Mouse (Mus musculus): ENCODE measurements around the gene Stat4. TPM values are rescaled to one million over a fixed set of nuclear protein-coding genes. Genes with fewer than 3 reads are reported as not detected.

The Stat4 gene
- polyA plus RNA-seq, 1 experiment from 2014 or later, result 2.1 TPM

DNA sequence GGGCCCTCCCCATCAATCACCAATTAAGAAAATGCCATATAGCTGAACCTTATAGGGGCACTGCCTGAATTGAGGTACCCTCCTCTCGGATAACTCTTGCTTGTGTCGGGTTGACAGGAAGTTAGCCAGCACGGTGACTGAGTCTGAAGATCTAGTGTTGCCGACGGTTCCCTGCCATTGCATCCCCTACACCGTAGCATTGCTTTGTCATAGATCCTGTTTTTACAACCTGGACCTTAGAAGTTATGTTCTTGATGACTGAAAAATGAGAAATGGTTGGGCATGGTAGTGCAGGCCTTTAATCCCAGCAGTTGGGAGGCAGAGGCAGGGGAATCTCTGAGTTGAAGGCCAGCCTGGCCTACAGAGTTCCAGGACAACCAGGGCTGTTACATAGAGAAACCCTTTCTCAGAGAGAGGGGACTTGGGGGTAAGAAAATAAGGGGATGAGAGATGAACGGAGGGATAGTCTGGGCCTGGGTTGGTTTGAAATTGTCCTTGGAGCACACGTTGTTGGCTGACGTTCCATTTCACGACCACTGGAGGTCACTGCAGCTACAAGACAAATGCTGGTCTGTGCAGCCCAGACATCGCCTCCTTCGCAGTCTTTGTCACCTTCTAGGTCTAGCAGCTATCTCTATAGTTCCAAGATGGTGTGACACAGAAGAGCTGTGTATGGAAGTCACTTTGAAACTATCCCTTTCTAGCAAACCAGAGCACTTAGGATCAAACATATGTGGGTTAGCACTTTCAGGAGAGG lies 159.4 kb downstream of the Stat4 start:
- Histone ChIP-seq H3K4me2 (no peak overlapping the region), H3K27ac (ENCODE audit: low read depth, low read length) (no peak overlapping the region), H3K9ac (ENCODE audit: low read depth, low read length) (no peak overlapping the region), H3K9me3 (replicated peaks; ENCODE audit: control insufficient read depth, low read length) (no peaks in the 10 kb centered on the region), H3K4me1 (ENCODE audit: control insufficient read depth, insufficient read depth, low read length) (peaks cover 27% of the 10 kb centered on the region), H3K27me3 (ENCODE audit: control insufficient read depth, insufficient read depth, low read length) (no peaks in the 10 kb centered on the region), H3K4me3 (ENCODE audit: low read depth, low read length) (no peak overlapping the region), H3K36me3 (ENCODE audit: control insufficient read depth, insufficient read depth, low read length) (peaks cover 1% of the 10 kb centered on the region; the same call in 1 of the 2 replicates)
- 53% methylated on average over 12 of the region's 12 CpGs for WGBS (ENCODE audit: insufficient replicate concordance)
- ATAC-seq (replicated peaks; ENCODE audit: insufficient number of reproducible peaks, low FRiP score, low TSS enrichment), result no peak

DNA sequence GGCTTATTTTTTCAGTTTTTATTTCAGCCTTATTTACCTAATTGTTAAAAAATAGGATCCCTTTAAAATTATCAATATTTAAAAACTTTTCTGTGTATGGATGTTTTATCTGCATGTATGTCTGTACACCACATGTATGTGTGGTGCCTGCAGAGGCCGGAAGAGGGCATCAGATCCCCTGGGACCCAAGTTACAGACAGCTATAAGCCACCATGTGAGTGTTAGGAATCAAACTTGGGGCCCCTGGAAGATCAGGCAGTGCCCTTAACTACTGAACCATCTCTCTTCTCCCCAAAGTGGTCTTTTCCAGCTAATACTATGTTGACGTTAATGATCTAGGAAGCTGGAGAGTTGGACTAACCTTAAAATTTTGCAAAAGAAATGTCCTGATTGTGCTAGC lies 160.5 kb downstream of the Stat4 start:
- Histone ChIP-seq H3K4me3 (ENCODE audit: low read depth, low read length) (no peak overlapping the region), H3K4me1 (ENCODE audit: control insufficient read depth, insufficient read depth, low read length) (peaks cover 19% of the 10 kb centered on the region), H3K9ac (ENCODE audit: low read depth, low read length) (no peak overlapping the region), H3K4me2 (no peak overlapping the region), H3K36me3 (ENCODE audit: control insufficient read depth, insufficient read depth, low read length) (peaks cover 3% of the 10 kb centered on the region; the same call in 1 of the 2 replicates), H3K27ac (ENCODE audit: low read depth, low read length) (no peak overlapping the region), H3K27me3 (ENCODE audit: control insufficient read depth, insufficient read depth, low read length) (no peaks in the 10 kb centered on the region), H3K9me3 (replicated peaks; ENCODE audit: control insufficient read depth, low read length) (no peaks in the 10 kb centered on the region)
- WGBS (ENCODE audit: insufficient replicate concordance), result 88% methylated on average over 2 of the region's 2 CpGs
- no peak for ATAC-seq (replicated peaks; ENCODE audit: insufficient number of reproducible peaks, low FRiP score, low TSS enrichment)

DNA sequence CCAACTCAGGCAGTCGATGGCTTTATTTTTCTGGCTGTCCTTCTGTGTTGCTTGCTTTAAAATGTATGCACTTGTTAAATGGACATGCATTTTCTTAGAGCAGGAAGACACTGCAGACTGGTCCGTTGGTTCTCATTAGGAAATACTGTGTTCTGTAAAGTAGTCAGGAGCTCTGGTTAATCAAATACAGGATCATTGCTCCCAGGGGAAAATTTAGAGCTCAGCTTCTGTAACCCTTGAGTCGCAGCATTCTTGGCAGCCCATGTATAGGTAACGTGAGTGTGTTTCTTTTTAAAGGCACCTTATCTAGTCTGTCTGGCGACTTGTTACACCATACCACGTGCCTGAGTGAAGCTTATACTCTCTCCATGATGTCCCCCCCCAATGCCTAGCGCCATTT lies 161.2 kb downstream of the Stat4 start:
- no peak overlapping the region for H3K27ac ChIP-seq (ENCODE audit: low read depth, low read length)
- H3K4me1 ChIP-seq (ENCODE audit: control insufficient read depth, insufficient read depth, low read length), result peaks cover 19% of the 10 kb centered on the region
- H3K27me3 ChIP-seq (ENCODE audit: control insufficient read depth, insufficient read depth, low read length), result no peaks in the 10 kb centered on the region
- H3K4me2 ChIP-seq, result no peak overlapping the region
- no peak overlapping the region for H3K9ac ChIP-seq (ENCODE audit: low read depth, low read length)
- WGBS (ENCODE audit: insufficient replicate concordance), result 46% methylated on average over 7 of the region's 7 CpGs
- no peak overlapping the region for H3K4me3 ChIP-seq (ENCODE audit: low read depth, low read length)
- no peaks in the 10 kb centered on the region for H3K9me3 ChIP-seq (replicated peaks; ENCODE audit: control insufficient read depth, low read length)
- H3K36me3 ChIP-seq (ENCODE audit: control insufficient read depth, insufficient read depth, low read length), result peaks cover 3% of the 10 kb centered on the region; the same call in 1 of the 2 replicates
- ATAC-seq (replicated peaks; ENCODE audit: insufficient number of reproducible peaks, low FRiP score, low TSS enrichment), result no peak

DNA sequence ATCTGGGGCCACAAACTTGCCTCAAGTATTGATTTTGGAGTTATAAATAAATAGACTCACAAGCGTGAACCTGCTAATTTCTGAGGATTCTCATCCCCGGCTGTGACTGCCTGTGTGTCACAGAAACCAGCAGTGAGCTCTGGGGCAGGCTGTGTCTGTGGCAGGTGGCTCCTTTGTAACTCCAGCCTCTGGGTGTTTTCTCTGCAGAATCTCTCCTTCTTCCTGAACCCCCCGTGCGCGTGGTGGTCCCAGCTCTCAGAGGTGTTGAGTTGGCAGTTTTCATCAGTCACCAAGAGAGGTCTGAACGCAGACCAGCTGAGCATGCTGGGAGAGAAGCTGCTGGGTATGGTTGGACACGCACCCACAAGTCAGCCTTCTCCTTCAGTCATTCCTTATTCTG lies 161.7 kb downstream of the Stat4 start:
- Histone ChIP-seq H3K9ac (ENCODE audit: low read depth, low read length) (no peak overlapping the region), H3K9me3 (replicated peaks; ENCODE audit: control insufficient read depth, low read length) (no peaks in the 10 kb centered on the region), H3K27ac (ENCODE audit: low read depth, low read length) (no peak overlapping the region), H3K36me3 (ENCODE audit: control insufficient read depth, insufficient read depth, low read length) (peaks cover 3% of the 10 kb centered on the region; the same call in 1 of the 2 replicates), H3K4me3 (ENCODE audit: low read depth, low read length) (no peak overlapping the region), H3K4me2 (no peak overlapping the region), H3K4me1 (ENCODE audit: control insufficient read depth, insufficient read depth, low read length) (peaks cover 19% of the 10 kb centered on the region), H3K27me3 (ENCODE audit: control insufficient read depth, insufficient read depth, low read length) (no peaks in the 10 kb centered on the region)
- no peak for ATAC-seq (replicated peaks; ENCODE audit: insufficient number of reproducible peaks, low FRiP score, low TSS enrichment)
- WGBS (ENCODE audit: insufficient replicate concordance), result 60% methylated on average over 7 of the region's 7 CpGs

DNA sequence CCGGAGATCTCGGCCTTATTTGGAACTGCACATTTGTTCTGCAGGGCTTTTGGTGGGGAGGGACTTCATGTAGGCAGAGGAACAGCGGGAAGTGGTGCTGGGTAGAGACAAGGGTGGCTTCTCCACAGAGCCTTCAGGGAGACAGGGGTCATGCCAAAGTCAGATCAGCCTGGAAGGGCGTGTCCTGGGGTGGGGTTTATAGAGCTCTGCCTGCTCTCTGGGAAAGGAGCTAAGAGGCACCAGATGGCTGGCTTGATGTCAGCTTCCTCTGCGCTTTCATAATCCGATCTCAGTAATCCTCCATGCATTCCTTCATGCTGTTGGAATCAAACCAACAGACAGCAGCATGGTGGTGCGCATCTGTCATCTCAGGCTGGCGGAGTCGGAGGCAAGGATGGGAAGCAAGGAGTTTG lies 163.0 kb downstream of the Stat4 start:
- Histone ChIP-seq H3K27me3 (ENCODE audit: control insufficient read depth, insufficient read depth, low read length) (no peaks in the 10 kb centered on the region), H3K9ac (ENCODE audit: low read depth, low read length) (no peak overlapping the region), H3K4me3 (ENCODE audit: low read depth, low read length) (no peak overlapping the region), H3K27ac (ENCODE audit: low read depth, low read length) (peak overlapping the region; percentile 25; the same call in 1 of the 2 replicates), H3K4me2 (no peak overlapping the region), H3K9me3 (replicated peaks; ENCODE audit: control insufficient read depth, low read length) (no peaks in the 10 kb centered on the region), H3K4me1 (ENCODE audit: control insufficient read depth, insufficient read depth, low read length) (peaks cover 19% of the 10 kb centered on the region), H3K36me3 (ENCODE audit: control insufficient read depth, insufficient read depth, low read length) (peaks cover 3% of the 10 kb centered on the region; the same call in 1 of the 2 replicates)
- ATAC-seq (replicated peaks; ENCODE audit: insufficient number of reproducible peaks, low FRiP score, low TSS enrichment), result 0 out of 2 replicates have a peak, but pooled peaks have one; percentile 33
- 44% methylated on average over 9 of the region's 9 CpGs for WGBS (ENCODE audit: insufficient replicate concordance)

DNA sequence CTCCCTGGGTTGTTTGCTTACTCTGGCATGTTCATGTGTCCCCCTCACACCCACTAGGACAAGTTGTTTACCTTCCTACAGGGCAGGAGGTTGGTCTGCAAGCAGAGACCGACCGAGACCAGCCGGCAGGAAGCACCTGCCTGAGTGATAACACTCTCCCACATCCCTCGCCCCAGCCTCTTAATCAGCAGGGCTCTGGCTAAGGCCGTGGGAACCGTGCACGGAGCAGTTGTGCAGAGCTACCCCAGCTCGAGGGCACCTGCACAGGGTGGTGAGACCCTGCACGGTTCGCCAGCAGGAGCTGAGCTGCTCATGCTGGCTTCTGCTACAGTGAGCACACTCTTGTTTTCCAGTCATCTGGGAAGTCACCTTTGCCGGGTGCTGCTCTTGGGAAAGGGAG lies 163.7 kb downstream of the Stat4 start:
- no peak overlapping the region for H3K9ac ChIP-seq (ENCODE audit: low read depth, low read length)
- H3K4me2 ChIP-seq, result no peak overlapping the region

DNA sequence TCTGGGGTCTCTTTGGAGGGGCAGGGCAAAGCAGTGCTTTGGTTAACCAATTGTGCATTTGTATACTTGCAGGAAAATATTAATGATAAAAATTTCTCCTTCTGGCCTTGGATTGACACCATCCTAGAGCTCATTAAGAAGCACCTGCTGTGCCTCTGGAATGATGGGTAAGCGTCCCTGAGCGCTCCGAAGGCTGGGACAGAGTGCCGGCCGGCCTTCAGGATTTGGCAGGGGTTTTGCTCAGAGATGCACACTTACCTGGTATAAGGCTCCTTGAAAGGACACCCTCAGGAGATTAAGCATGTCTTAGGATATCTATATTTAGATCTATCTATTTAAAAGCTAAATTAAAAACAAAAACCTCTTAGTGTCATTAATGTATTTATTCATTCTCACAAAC lies 164.2 kb downstream of the Stat4 start:
- peaks cover 19% of the 10 kb centered on the region for H3K4me1 ChIP-seq (ENCODE audit: control insufficient read depth, insufficient read depth, low read length)
- H3K9me3 ChIP-seq (replicated peaks; ENCODE audit: control insufficient read depth, low read length), result no peaks in the 10 kb centered on the region
- no peak for ATAC-seq (replicated peaks; ENCODE audit: insufficient number of reproducible peaks, low FRiP score, low TSS enrichment)
- no peak overlapping the region for H3K9ac ChIP-seq (ENCODE audit: low read depth, low read length)
- no peaks in the 10 kb centered on the region for H3K27me3 ChIP-seq (ENCODE audit: control insufficient read depth, insufficient read depth, low read length)
- WGBS (ENCODE audit: insufficient replicate concordance), result 91% methylated on average over 5 of the region's 5 CpGs
- no peak overlapping the region for H3K4me3 ChIP-seq (ENCODE audit: low read depth, low read length)
- peaks cover 3% of the 10 kb centered on the region; the same call in 1 of the 2 replicates for H3K36me3 ChIP-seq (ENCODE audit: control insufficient read depth, insufficient read depth, low read length)
- H3K27ac ChIP-seq (ENCODE audit: low read depth, low read length), result peak overlapping the region; percentile 58
- no peak overlapping the region for H3K4me2 ChIP-seq

More for the DNA sequence above, 163.7 kb downstream of the Stat4 start:
- no peaks in the 10 kb centered on the region for H3K27me3 ChIP-seq (ENCODE audit: control insufficient read depth, insufficient read depth, low read length)
- H3K4me3 ChIP-seq (ENCODE audit: low read depth, low read length), result no peak overlapping the region
- H3K27ac ChIP-seq (ENCODE audit: low read depth, low read length), result peak overlapping the region; percentile 58
- H3K4me1 ChIP-seq (ENCODE audit: control insufficient read depth, insufficient read depth, low read length), result peaks cover 19% of the 10 kb centered on the region
- H3K9me3 ChIP-seq (replicated peaks; ENCODE audit: control insufficient read depth, low read length), result no peaks in the 10 kb centered on the region
- WGBS (ENCODE audit: insufficient replicate concordance), result 29% methylated on average over 11 of the region's 11 CpGs
- peak; percentile 71; the same call in 1 of the 2 replicates for ATAC-seq (replicated peaks; ENCODE audit: insufficient number of reproducible peaks, low FRiP score, low TSS enrichment)
- H3K36me3 ChIP-seq (ENCODE audit: control insufficient read depth, insufficient read depth, low read length), result peaks cover 3% of the 10 kb centered on the region; the same call in 1 of the 2 replicates

DNA sequence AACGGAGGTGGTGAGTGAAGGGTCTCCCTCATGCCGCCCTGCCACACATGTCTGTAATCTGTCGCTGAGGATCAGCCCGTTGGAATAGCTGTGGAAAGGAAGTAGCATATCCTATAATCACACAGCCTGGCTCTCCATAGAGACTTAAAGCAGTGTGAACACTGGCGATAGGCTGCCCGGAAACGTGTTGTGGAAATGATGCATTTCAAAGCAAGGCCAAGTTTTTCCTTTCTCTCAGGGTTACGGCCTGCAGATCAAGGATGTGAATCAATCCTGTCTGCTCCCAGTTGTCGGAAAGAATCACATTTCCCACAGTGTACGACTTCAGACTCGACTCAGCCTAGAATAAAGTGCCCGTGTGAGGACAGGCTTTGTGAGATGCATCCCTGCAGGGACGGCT lies 165.4 kb downstream of the Stat4 start:
- no peak overlapping the region for H3K4me3 ChIP-seq (ENCODE audit: low read depth, low read length)
- WGBS (ENCODE audit: insufficient replicate concordance), result 55% methylated on average over 13 of the region's 13 CpGs
- H3K27ac ChIP-seq (ENCODE audit: low read depth, low read length), result peak overlapping the region; percentile 74; the same call in 1 of the 2 replicates
- no peak overlapping the region for H3K4me2 ChIP-seq
- H3K9ac ChIP-seq (ENCODE audit: low read depth, low read length), result no peak overlapping the region
- H3K36me3 ChIP-seq (ENCODE audit: control insufficient read depth, insufficient read depth, low read length), result peaks cover 3% of the 10 kb centered on the region
- H3K4me1 ChIP-seq (ENCODE audit: control insufficient read depth, insufficient read depth, low read length), result peaks cover 17% of the 10 kb centered on the region
- H3K9me3 ChIP-seq (replicated peaks; ENCODE audit: control insufficient read depth, low read length), result no peaks in the 10 kb centered on the region
- no peaks in the 10 kb centered on the region for H3K27me3 ChIP-seq (ENCODE audit: control insufficient read depth, insufficient read depth, low read length)
- ATAC-seq (replicated peaks; ENCODE audit: insufficient number of reproducible peaks, low FRiP score, low TSS enrichment), result peak; percentile 67

DNA sequence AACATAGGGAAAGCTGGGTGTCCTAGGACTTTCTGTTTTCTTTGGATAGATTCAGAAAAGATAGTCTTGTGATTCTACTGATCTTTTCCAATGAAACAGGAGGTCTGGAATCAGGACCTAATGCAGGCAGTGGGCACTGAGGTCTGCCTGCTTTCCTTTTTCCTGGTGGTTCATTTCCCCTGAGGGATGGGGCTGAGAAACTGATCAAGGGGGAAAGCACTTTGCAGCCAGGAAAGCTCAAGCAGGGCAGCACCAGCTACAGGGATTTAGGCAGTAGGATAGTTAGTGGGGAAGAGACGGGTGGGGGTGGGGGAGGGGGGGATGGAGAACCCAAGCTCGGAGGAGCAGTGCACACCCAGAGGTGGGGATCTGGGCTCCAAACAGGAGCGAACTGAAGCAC lies 166.0 kb downstream of the Stat4 start:
- Histone ChIP-seq H3K27me3 (ENCODE audit: control insufficient read depth, insufficient read depth, low read length) (no peaks in the 10 kb centered on the region), H3K4me1 (ENCODE audit: control insufficient read depth, insufficient read depth, low read length) (peaks cover 15% of the 10 kb centered on the region), H3K9ac (ENCODE audit: low read depth, low read length) (no peak overlapping the region), H3K4me2 (no peak overlapping the region), H3K4me3 (ENCODE audit: low read depth, low read length) (no peak overlapping the region), H3K27ac (ENCODE audit: low read depth, low read length) (peak overlapping the region; percentile 67), H3K9me3 (replicated peaks; ENCODE audit: control insufficient read depth, low read length) (no peaks in the 10 kb centered on the region), H3K36me3 (ENCODE audit: control insufficient read depth, insufficient read depth, low read length) (peaks cover 6% of the 10 kb centered on the region)
- WGBS (ENCODE audit: insufficient replicate concordance), result 33% methylated on average over 3 of the region's 3 CpGs
- ATAC-seq (replicated peaks; ENCODE audit: insufficient number of reproducible peaks, low FRiP score, low TSS enrichment), result no peak
